Mouse (Mus musculus): ENCODE results near the gene Utrn.

- TF ChIP-seq CTCF (IDR thresholded peaks at IDR 0.05; ENCODE audit: control insufficient read depth, insufficient read depth, low read length) (no peak), POLR2A (IDR thresholded peaks at IDR 0.05; ENCODE audit: borderline replicate concordance, control insufficient read depth, low read depth, low read length) (no peak)
Observed at GRCm38 (mm10) chr10:12662035-12662434, 207.1 kb downstream of the Utrn start.
